Mouse (Mus musculus) heart, postnatal 0 days (tissue): ENCODE results near the gene Rassf8.

Experiments
- CTCF ChIP-seq: IDR thresholded peaks from 2 replicates; pipeline ENCODE4 v1.5.1; 2016; ENCODE audit warnings: antibody characterized with exemption, control low read depth, low read depth
- EP300 ChIP-seq: IDR thresholded peaks from 2 replicates; pipeline ENCODE4 v1.6.1; 2016; ENCODE audit warnings: antibody characterized with exemption, low read depth

- 0 out of 2 replicates have a peak, but pooled peaks have one; percentile 2 for TF ChIP-seq CTCF
- TF ChIP-seq EP300, result no peak
Measured at GRCm38 (mm10) chr6:145832927-145833326, 86.4 kb downstream of the Rassf8 start.
